Comparison of ENCODE assay signal across 20 mouse cellular contexts in the genomic region with DNA sequence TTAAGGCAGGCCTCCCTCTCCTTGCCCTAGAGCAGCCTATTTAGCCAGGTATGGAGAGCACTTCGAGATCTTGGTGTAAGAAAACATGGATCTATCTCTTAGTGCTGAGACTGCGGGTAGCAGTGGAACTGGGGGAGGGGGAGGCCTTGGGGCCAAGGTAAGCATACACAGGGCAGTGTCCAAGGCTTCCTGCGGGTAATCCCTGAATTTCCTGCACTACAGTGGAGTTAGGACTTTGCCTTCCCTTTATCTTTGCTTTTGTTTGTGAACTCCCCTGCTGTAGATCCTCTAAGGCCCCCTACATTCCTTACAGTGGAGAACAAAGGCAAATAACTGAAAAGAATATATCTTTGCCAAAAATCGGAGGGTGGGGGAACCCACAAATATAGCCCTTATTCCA. TPM values are rescaled to one million over a fixed set of nuclear protein-coding genes. Genes with fewer than 3 reads are reported as not detected.
DNase-seq lines count a peak whose midpoint lies in the region; ATAC-seq lines count a peak whose summit lies in the region.
"Had no signal": no experiment of that assay in that cellular context is flagged by ENCODE, and none has a peak within 500 bp of the region (broad histone marks: within the 10 kb centered on the region; RNA-seq: fewer than 3 reads in every experiment).

No protein-coding gene starts in this region.

- no peak for DNase-seq in heart, embryonic 10.5 days (ENCODE audit: low spot score)
- no peak for DNase-seq in midbrain, embryonic 10.5 days (ENCODE audit: low spot score)
- no peak for DNase-seq in intestine, embryonic 14.5 days (ENCODE audit: low spot score)
- DNase-seq in left cerebral cortex, postnatal 25 days (ENCODE audit: low spot score in 2 of 2), result no peak
- DNase-seq: adrenal gland, adult 8-10 months; adrenal gland, postnatal 36 days; cerebellum, adult 11 months; cerebellum, adult 8-10 months; cerebellum, postnatal 14 days; embryo, embryonic 11 days; gastrocnemius, postnatal 14 days had no signal

- no peaks in the 10 kb centered on the region for H3K9me3 ChIP-seq in heart, embryonic 13.5 days
- no peaks in the 10 kb centered on the region for H3K9me3 ChIP-seq in heart, embryonic 10.5 days
- no peaks in the 10 kb centered on the region for H3K9me3 ChIP-seq in midbrain, embryonic 10.5 days (replicated peaks)
- no peaks in the 10 kb centered on the region for H3K9me3 ChIP-seq in midbrain, embryonic 13.5 days
- no peaks in the 10 kb centered on the region for H3K9me3 ChIP-seq in intestine, embryonic 14.5 days (ENCODE audit: control insufficient read depth, low read length)
- no peaks in the 10 kb centered on the region for H3K9me3 ChIP-seq in intestine, embryonic 16.5 days (ENCODE audit: control insufficient read depth, low read length)
- no peaks in the 10 kb centered on the region for H3K9me3 ChIP-seq in hindbrain, embryonic 12.5 days (replicated peaks)
- H3K9me3 ChIP-seq: embryonic facial prominence, embryonic 12.5 days; forebrain, embryonic 12.5 days had no signal

- 57% methylated on average over 4 of the region's 4 CpGs for WGBS in heart, embryonic 13.5 days
- WGBS in heart, embryonic 10.5 days, result 46% methylated on average over 4 of the region's 4 CpGs
- WGBS in midbrain, embryonic 10.5 days, result 40% methylated on average over 4 of the region's 4 CpGs
- WGBS in midbrain, embryonic 13.5 days, result 45% methylated on average over 4 of the region's 4 CpGs
- 55% methylated on average over 4 of the region's 4 CpGs for WGBS in intestine, embryonic 14.5 days
- 54% methylated on average over 4 of the region's 4 CpGs for WGBS in intestine, embryonic 16.5 days
- 60% methylated on average over 4 of the region's 4 CpGs for WGBS in hindbrain, embryonic 12.5 days

- no peak overlapping the region for H3K4me2 ChIP-seq in heart, embryonic 13.5 days
- no peak overlapping the region for H3K4me2 ChIP-seq in midbrain, embryonic 13.5 days (replicated peaks)
- H3K4me2 ChIP-seq in intestine, embryonic 14.5 days (ENCODE audit: low read length), result no peak overlapping the region
- H3K4me2 ChIP-seq in intestine, embryonic 16.5 days (ENCODE audit: low read depth, low read length), result no peak overlapping the region
- H3K4me2 ChIP-seq in hindbrain, embryonic 12.5 days (replicated peaks), result no peak overlapping the region
- H3K4me2 ChIP-seq: embryonic facial prominence, embryonic 12.5 days; forebrain, embryonic 12.5 days; hindbrain, embryonic 14.5 days had no signal

- no peaks in the 10 kb centered on the region for H3K4me1 ChIP-seq in heart, embryonic 13.5 days
- no peaks in the 10 kb centered on the region for H3K4me1 ChIP-seq in heart, embryonic 10.5 days
- peaks cover 13% of the 10 kb centered on the region for H3K4me1 ChIP-seq in midbrain, embryonic 10.5 days
- H3K4me1 ChIP-seq in midbrain, embryonic 13.5 days (replicated peaks), result no peaks in the 10 kb centered on the region
- no peaks in the 10 kb centered on the region; the same call in 1 of the 2 replicates for H3K4me1 ChIP-seq in intestine, embryonic 14.5 days (replicated peaks; ENCODE audit: control insufficient read depth, insufficient read depth, low read length)
- H3K4me1 ChIP-seq in intestine, embryonic 16.5 days (ENCODE audit: control insufficient read depth, insufficient read depth, low read length), result no peaks in the 10 kb centered on the region; the same call in 1 of the 2 replicates
- no peaks in the 10 kb centered on the region for H3K4me1 ChIP-seq in hindbrain, embryonic 12.5 days
- H3K4me1 ChIP-seq: embryonic facial prominence, embryonic 12.5 days had no signal

- H3K4me3 ChIP-seq in heart, embryonic 13.5 days, result no peak overlapping the region
- H3K4me3 ChIP-seq in heart, embryonic 10.5 days, result no peak overlapping the region
- no peak overlapping the region for H3K4me3 ChIP-seq in midbrain, embryonic 10.5 days
- H3K4me3 ChIP-seq in midbrain, embryonic 13.5 days (replicated peaks), result no peak overlapping the region
- no peak overlapping the region for H3K4me3 ChIP-seq in intestine, embryonic 14.5 days (ENCODE audit: low read depth, low read length)
- H3K4me3 ChIP-seq in intestine, embryonic 16.5 days (ENCODE audit: low read length), result no peak overlapping the region
- no peak overlapping the region for H3K4me3 ChIP-seq in hindbrain, embryonic 12.5 days
- H3K4me3 ChIP-seq: embryonic facial prominence, embryonic 12.5 days; forebrain, embryonic 12.5 days had no signal

- intact Hi-C loops in left cerebral cortex, postnatal 25 days (cut with DNase I), result no loop called here

- H3K27me3 ChIP-seq in heart, embryonic 13.5 days (replicated peaks), result no peaks in the 10 kb centered on the region
- H3K27me3 ChIP-seq in heart, embryonic 10.5 days (ENCODE audit: insufficient read depth, poor library complexity, severe bottlenecking), result no peaks in the 10 kb centered on the region
- H3K27me3 ChIP-seq in midbrain, embryonic 10.5 days (ENCODE audit: low read depth, poor library complexity, severe bottlenecking), result no peaks in the 10 kb centered on the region
- no peaks in the 10 kb centered on the region for H3K27me3 ChIP-seq in midbrain, embryonic 13.5 days
- H3K27me3 ChIP-seq in intestine, embryonic 14.5 days (replicated peaks; ENCODE audit: control insufficient read depth, insufficient read depth, low read length), result no peaks in the 10 kb centered on the region
- no peaks in the 10 kb centered on the region for H3K27me3 ChIP-seq in intestine, embryonic 16.5 days (replicated peaks; ENCODE audit: control insufficient read depth, insufficient read depth, low read length)
- H3K27me3 ChIP-seq in hindbrain, embryonic 12.5 days, result no peaks in the 10 kb centered on the region
- H3K27me3 ChIP-seq: embryonic facial prominence, embryonic 12.5 days; forebrain, embryonic 12.5 days had no signal

- H3K36me3 ChIP-seq in heart, embryonic 13.5 days, result peaks cover 30% of the 10 kb centered on the region
- no peaks in the 10 kb centered on the region for H3K36me3 ChIP-seq in heart, embryonic 10.5 days
- H3K36me3 ChIP-seq in midbrain, embryonic 10.5 days, result peaks cover 9% of the 10 kb centered on the region
- H3K36me3 ChIP-seq in midbrain, embryonic 13.5 days, result peaks cover 19% of the 10 kb centered on the region
- no peaks in the 10 kb centered on the region for H3K36me3 ChIP-seq in intestine, embryonic 14.5 days (ENCODE audit: control insufficient read depth, insufficient read depth, low read length)
- H3K36me3 ChIP-seq in intestine, embryonic 16.5 days (ENCODE audit: control insufficient read depth, insufficient read depth, low read length), result no peaks in the 10 kb centered on the region
- H3K36me3 ChIP-seq in hindbrain, embryonic 12.5 days, result no peaks in the 10 kb centered on the region
- H3K36me3 ChIP-seq: embryonic facial prominence, embryonic 12.5 days had no signal

- H3K27ac ChIP-seq in heart, embryonic 13.5 days (replicated peaks), result 0 out of 2 replicates have a peak overlapping the region, but pooled peaks have one; percentile 20
- no peak overlapping the region for H3K27ac ChIP-seq in heart, embryonic 10.5 days
- H3K27ac ChIP-seq in midbrain, embryonic 10.5 days (replicated peaks), result peak overlapping the region; percentile 23; the same call in 1 of the 2 replicates
- H3K27ac ChIP-seq in midbrain, embryonic 13.5 days, result no peak overlapping the region
- no peak overlapping the region for H3K27ac ChIP-seq in intestine, embryonic 14.5 days (ENCODE audit: low read depth)
- no peak overlapping the region for H3K27ac ChIP-seq in intestine, embryonic 16.5 days (ENCODE audit: low read length)
- H3K27ac ChIP-seq in hindbrain, embryonic 12.5 days, result no peak overlapping the region
- H3K27ac ChIP-seq: embryonic facial prominence, embryonic 12.5 days; forebrain, embryonic 12.5 days; hindbrain, embryonic 14.5 days had no signal

- H3K9ac ChIP-seq in heart, embryonic 13.5 days, result no peak overlapping the region
- no peak overlapping the region for H3K9ac ChIP-seq in midbrain, embryonic 13.5 days (replicated peaks)
- H3K9ac ChIP-seq in intestine, embryonic 14.5 days (ENCODE audit: low read length), result no peak overlapping the region
- H3K9ac ChIP-seq in intestine, embryonic 16.5 days (ENCODE audit: low read depth, low read length), result no peak overlapping the region
- no peak overlapping the region for H3K9ac ChIP-seq in hindbrain, embryonic 12.5 days
- H3K9ac ChIP-seq: embryonic facial prominence, embryonic 12.5 days; forebrain, embryonic 12.5 days; hindbrain, embryonic 14.5 days had no signal

- ATAC-seq in heart, embryonic 13.5 days (ENCODE audit: extremely low read depth, insufficient number of reproducible peaks, low FRiP score, low TSS enrichment), result no peak
- ATAC-seq in midbrain, embryonic 13.5 days, result no peak
- ATAC-seq in intestine, embryonic 14.5 days (replicated peaks; ENCODE audit: low FRiP score, low TSS enrichment, low read depth), result peak; percentile 60; the same call in 1 of the 2 replicates
- ATAC-seq in intestine, embryonic 16.5 days, result peak; percentile 92
- no peak for ATAC-seq in hindbrain, embryonic 12.5 days (ENCODE audit: low FRiP score)
- ATAC-seq: forebrain, embryonic 16.5 days had no signal

RNA-seq across cellular contexts. Expression of gene Cubn, which starts 23.3 kb away (rescaled TPM):
- polyA plus RNA-seq in heart, embryonic 13.5 days (2015; fragmentation: Nextera tagmentation; extraction: Ambion mirVana), result 0.31 and 0.36 TPM in 2 replicates
- polyA plus RNA-seq in heart, embryonic 10.5 days (2016; fragmentation: Nextera tagmentation; extraction: Ambion mirVana), result 0.32 and 0.34 TPM in 2 replicates
- polyA plus RNA-seq in midbrain, embryonic 10.5 days (2016; fragmentation: Nextera tagmentation; extraction: Ambion mirVana), result 0.48 and 0.50 TPM in 2 replicates
- 0.43 and 0.48 TPM in 2 replicates for polyA plus RNA-seq in midbrain, embryonic 13.5 days (2015; fragmentation: Nextera tagmentation; extraction: Ambion mirVana)
- polyA plus RNA-seq in intestine, embryonic 14.5 days (2014; fragmentation: Nextera tagmentation; extraction: Ambion mirVana), result 5.2 and 7.0 TPM in 2 replicates
- polyA plus RNA-seq in intestine, embryonic 16.5 days (2015; fragmentation: Nextera tagmentation; extraction: Ambion mirVana), result 8.5 and 13.7 TPM in 2 replicates
- polyA plus RNA-seq in hindbrain, embryonic 12.5 days (2016; fragmentation: Nextera tagmentation; extraction: Ambion mirVana), result 0.29 and 0.32 TPM in 2 replicates
- total RNA-seq in left cerebral cortex, postnatal 25 days (2021), result under 1 TPM; 0.32 TPM
- total RNA-seq: hematopoietic stem cell, adult 5-6 weeks had no signal

RNA-seq across cellular contexts. Expression of gene Trdmt1, which starts 29.5 kb away (rescaled TPM):
- 9.3 and 9.4 TPM in 2 replicates for polyA plus RNA-seq in heart, embryonic 13.5 days (2015; fragmentation: Nextera tagmentation; extraction: Ambion mirVana)
- polyA plus RNA-seq in heart, embryonic 10.5 days (2016; fragmentation: Nextera tagmentation; extraction: Ambion mirVana), result 8.7 and 10.4 TPM in 2 replicates
- polyA plus RNA-seq in midbrain, embryonic 10.5 days (2016; fragmentation: Nextera tagmentation; extraction: Ambion mirVana), result 9.3 and 9.5 TPM in 2 replicates
- polyA plus RNA-seq in midbrain, embryonic 13.5 days (2015; fragmentation: Nextera tagmentation; extraction: Ambion mirVana), result 7.1 and 8.0 TPM in 2 replicates
- polyA plus RNA-seq in intestine, embryonic 14.5 days (2014; fragmentation: Nextera tagmentation; extraction: Ambion mirVana), result 11.2 and 11.5 TPM in 2 replicates
- 6.8 and 7.3 TPM in 2 replicates for polyA plus RNA-seq in intestine, embryonic 16.5 days (2015; fragmentation: Nextera tagmentation; extraction: Ambion mirVana)
- polyA plus RNA-seq in hindbrain, embryonic 12.5 days (2016; fragmentation: Nextera tagmentation; extraction: Ambion mirVana), result 6.4 and 7.9 TPM in 2 replicates
- total RNA-seq in left cerebral cortex, postnatal 25 days (2021), result 1 to 10 TPM; 3.6 to 7.7 TPM

RNA-seq across cellular contexts. Expression of gene Vim, which starts 58.8 kb away (rescaled TPM):
- 968 and 987 TPM in 2 replicates for polyA plus RNA-seq in heart, embryonic 13.5 days (2015; fragmentation: Nextera tagmentation; extraction: Ambion mirVana)
- 590 and 679 TPM in 2 replicates for polyA plus RNA-seq in heart, embryonic 10.5 days (2016; fragmentation: Nextera tagmentation; extraction: Ambion mirVana)
- 1,116 and 1,227 TPM in 2 replicates for polyA plus RNA-seq in midbrain, embryonic 10.5 days (2016; fragmentation: Nextera tagmentation; extraction: Ambion mirVana)
- polyA plus RNA-seq in midbrain, embryonic 13.5 days (2015; fragmentation: Nextera tagmentation; extraction: Ambion mirVana), result 773 and 781 TPM in 2 replicates
- 503 and 545 TPM in 2 replicates for polyA plus RNA-seq in intestine, embryonic 14.5 days (2014; fragmentation: Nextera tagmentation; extraction: Ambion mirVana)
- polyA plus RNA-seq in intestine, embryonic 16.5 days (2015; fragmentation: Nextera tagmentation; extraction: Ambion mirVana), result 370 and 392 TPM in 2 replicates
- polyA plus RNA-seq in hindbrain, embryonic 12.5 days (2016; fragmentation: Nextera tagmentation; extraction: Ambion mirVana), result 1,011 and 1,056 TPM in 2 replicates
- 10 to 100 TPM; 56.3 to 56.4 TPM for total RNA-seq in left cerebral cortex, postnatal 25 days (2021)

Comparison
In these comparisons a context has a peak if more than half of its experiments do, and no peak if none do; other contexts are left out.
1. H3K27ac ChIP-seq: peak in heart, embryonic 13.5 days (single experiment) and midbrain, embryonic 10.5 days (single experiment); none in heart, embryonic 10.5 days (single experiment), midbrain, embryonic 13.5 days (single experiment), intestine, embryonic 14.5 days (single experiment), intestine, embryonic 16.5 days (single experiment) and hindbrain, embryonic 12.5 days (single experiment).
2. ATAC-seq: peak in intestine, embryonic 14.5 days (single experiment) and intestine, embryonic 16.5 days (single experiment); none in heart, embryonic 13.5 days (single experiment), midbrain, embryonic 13.5 days (single experiment) and hindbrain, embryonic 12.5 days (single experiment).